Mouse (Mus musculus) megakaryocyte, embryonic 14.5 days (primary cell): ENCODE results near the gene Ngdn. TPM values are rescaled to one million over a fixed set of nuclear protein-coding genes. Genes with fewer than 3 reads are reported as not detected.

Experiments used
- H3K27me3 ChIP-seq: replicated peaks from 2 replicates; pipeline ENCODE3; 2012; ENCODE audit warnings: inconsistent platforms
- H3K36me3 ChIP-seq: replicated peaks from 2 replicates; pipeline ENCODE3; 2012; ENCODE audit warnings: low read length, inconsistent platforms, mixed read lengths
- H3K4me1 ChIP-seq: 2 replicates; pipeline ENCODE4 v1.6.1; 2012; ENCODE audit warnings: inconsistent platforms
- H3K4me3 ChIP-seq: replicated peaks from 2 replicates; pipeline ENCODE3; 2012; ENCODE audit warnings: moderate library complexity, mild to moderate bottlenecking, inconsistent platforms
- H3K9me3 ChIP-seq: 2 replicates; pipeline ENCODE4 v1.6.1; 2012; ENCODE audit warnings: inconsistent platforms
- FLI1 ChIP-seq: IDR thresholded peaks from 2 replicates; pipeline ENCODE4 v1.6.1; 2012; ENCODE audit warnings: low read length, inconsistent platforms, mixed read lengths
- GATA1 ChIP-seq: IDR thresholded peaks from 3 replicates; pipeline ENCODE4 v1.6.1; 2012; ENCODE audit warnings: mixed read lengths, low read length, inconsistent platforms, borderline replicate concordance
- polyA plus RNA-seq: library from polyadenylated mRNA; stranded (reverse); fragments of >175 nt; gene quantifications from 2 replicates; pipeline ENCODE4 v1.2.3, GENCODE M21; 2012; ENCODE audit warnings: low replicate concordance; ENCODE audit not compliant: insufficient read depth

The Ngdn gene
- polyA plus RNA-seq, 1 experiment: 37.4 TPM

GRCm38 (mm10) chr14:55055167-55055834 lies 40.0 kb downstream of the Ngdn start:
- TF ChIP-seq GATA1 (no peak), FLI1 (no peak)
- peaks cover 6% of the 10 kb centered on the region for H3K4me1 ChIP-seq
- H3K27me3 ChIP-seq: peaks cover 48% of the 10 kb centered on the region
- no peak overlapping the region for H3K4me3 ChIP-seq
- peaks cover 8% of the 10 kb centered on the region; the same call in 1 of the 2 replicates for H3K9me3 ChIP-seq
- no peaks in the 10 kb centered on the region for H3K36me3 ChIP-seq

- peaks cover 46% of the 10 kb centered on the region for H3K27me3 ChIP-seq
- H3K4me3 ChIP-seq: no peak overlapping the region
- H3K4me1 ChIP-seq: peaks cover 21% of the 10 kb centered on the region
- no peak for TF ChIP-seq GATA1
- TF ChIP-seq FLI1: no peak
- H3K36me3 ChIP-seq: peaks cover 15% of the 10 kb centered on the region
- H3K9me3 ChIP-seq: no peaks in the 10 kb centered on the region
Measured at GRCm38 (mm10) chr14:55059009-55059408, 43.8 kb downstream of the Ngdn start.

- TF ChIP-seq GATA1 (no peak), FLI1 (no peak)
- Histone ChIP-seq H3K27me3 (peaks cover 39% of the 10 kb centered on the region), H3K4me3 (no peak overlapping the region), H3K9me3 (no peaks in the 10 kb centered on the region), H3K36me3 (peaks cover 22% of the 10 kb centered on the region), H3K4me1 (peaks cover 18% of the 10 kb centered on the region)
Measured at GRCm38 (mm10) chr14:55059931-55060330, 44.7 kb downstream of the Ngdn start.

- H3K4me3 ChIP-seq: no peak overlapping the region
- peaks cover 27% of the 10 kb centered on the region for H3K27me3 ChIP-seq
- TF ChIP-seq GATA1: no peak
- TF ChIP-seq FLI1: no peak
- H3K36me3 ChIP-seq: peaks cover 40% of the 10 kb centered on the region
- peaks cover 18% of the 10 kb centered on the region for H3K4me1 ChIP-seq
- H3K9me3 ChIP-seq: no peaks in the 10 kb centered on the region
Measured at GRCm38 (mm10) chr14:55061845-55062244, 46.6 kb downstream of the Ngdn start.

GRCm38 (mm10) chr14:55062626-55063025 lies 47.4 kb downstream of the Ngdn start:
- Histone ChIP-seq H3K36me3 (peaks cover 48% of the 10 kb centered on the region), H3K27me3 (peaks cover 21% of the 10 kb centered on the region), H3K4me1 (peaks cover 18% of the 10 kb centered on the region), H3K9me3 (no peaks in the 10 kb centered on the region), H3K4me3 (peak overlapping the region; percentile 53)
- no peak for TF ChIP-seq FLI1
- TF ChIP-seq GATA1: no peak

GRCm38 (mm10) chr14:55063117-55063516 lies 47.9 kb downstream of the Ngdn start:
- TF ChIP-seq FLI1 (no peak), GATA1 (no peak)
- Histone ChIP-seq H3K4me1 (peaks cover 18% of the 10 kb centered on the region), H3K4me3 (no peak overlapping the region), H3K36me3 (peaks cover 53% of the 10 kb centered on the region), H3K9me3 (no peaks in the 10 kb centered on the region), H3K27me3 (peaks cover 16% of the 10 kb centered on the region)

- Histone ChIP-seq H3K27me3 (peaks cover 16% of the 10 kb centered on the region), H3K9me3 (no peaks in the 10 kb centered on the region), H3K4me1 (peaks cover 18% of the 10 kb centered on the region), H3K4me3 (no peak overlapping the region), H3K36me3 (peaks cover 60% of the 10 kb centered on the region)
- TF ChIP-seq GATA1: no peak
- no peak for TF ChIP-seq FLI1
Measured at GRCm38 (mm10) chr14:55063581-55064381, 48.5 kb downstream of the Ngdn start.

GRCm38 (mm10) chr14:55064481-55065370 lies 49.5 kb downstream of the Ngdn start:
- H3K36me3 ChIP-seq: peaks cover 69% of the 10 kb centered on the region
- peaks cover 18% of the 10 kb centered on the region for H3K4me1 ChIP-seq
- H3K4me3 ChIP-seq: no peak overlapping the region
- no peaks in the 10 kb centered on the region for H3K9me3 ChIP-seq
- TF ChIP-seq GATA1 (no peak), FLI1 (no peak)
- H3K27me3 ChIP-seq: peaks cover 14% of the 10 kb centered on the region

GRCm38 (mm10) chr14:55065391-55065790 lies 50.1 kb downstream of the Ngdn start:
- TF ChIP-seq FLI1 (no peak), GATA1 (no peak)
- no peak overlapping the region for H3K4me3 ChIP-seq
- H3K27me3 ChIP-seq: peaks cover 14% of the 10 kb centered on the region
- H3K4me1 ChIP-seq: peaks cover 18% of the 10 kb centered on the region
- peaks cover 75% of the 10 kb centered on the region for H3K36me3 ChIP-seq
- no peaks in the 10 kb centered on the region for H3K9me3 ChIP-seq

GRCm38 (mm10) chr14:55066042-55066441 lies 50.8 kb downstream of the Ngdn start:
- no peak overlapping the region for H3K4me3 ChIP-seq
- no peak for TF ChIP-seq GATA1
- TF ChIP-seq FLI1: no peak
- H3K27me3 ChIP-seq: peaks cover 14% of the 10 kb centered on the region
- no peaks in the 10 kb centered on the region for H3K9me3 ChIP-seq
- peaks cover 82% of the 10 kb centered on the region for H3K36me3 ChIP-seq
- H3K4me1 ChIP-seq: peaks cover 15% of the 10 kb centered on the region
